Mouse (Mus musculus) liver, embryonic 14.5 days (tissue): ENCODE results near the gene Aurkaip1.

Experiments used
- CTCF ChIP-seq: IDR thresholded peaks from 2 replicates; pipeline ENCODE4 v1.5.1; 2016; ENCODE audit warnings: antibody characterized with exemption, low read depth, control low read depth
- EP300 ChIP-seq: IDR thresholded peaks from 2 replicates; pipeline ENCODE4 v1.6.1; 2016; ENCODE audit warnings: antibody characterized with exemption, low read depth

GRCm38 (mm10) chr4:155841003-155841454 lies 10.0 kb downstream of the Aurkaip1 start:
- TF ChIP-seq CTCF = peak; percentile 60
- no peak for TF ChIP-seq EP300
